In the genomic region with DNA sequence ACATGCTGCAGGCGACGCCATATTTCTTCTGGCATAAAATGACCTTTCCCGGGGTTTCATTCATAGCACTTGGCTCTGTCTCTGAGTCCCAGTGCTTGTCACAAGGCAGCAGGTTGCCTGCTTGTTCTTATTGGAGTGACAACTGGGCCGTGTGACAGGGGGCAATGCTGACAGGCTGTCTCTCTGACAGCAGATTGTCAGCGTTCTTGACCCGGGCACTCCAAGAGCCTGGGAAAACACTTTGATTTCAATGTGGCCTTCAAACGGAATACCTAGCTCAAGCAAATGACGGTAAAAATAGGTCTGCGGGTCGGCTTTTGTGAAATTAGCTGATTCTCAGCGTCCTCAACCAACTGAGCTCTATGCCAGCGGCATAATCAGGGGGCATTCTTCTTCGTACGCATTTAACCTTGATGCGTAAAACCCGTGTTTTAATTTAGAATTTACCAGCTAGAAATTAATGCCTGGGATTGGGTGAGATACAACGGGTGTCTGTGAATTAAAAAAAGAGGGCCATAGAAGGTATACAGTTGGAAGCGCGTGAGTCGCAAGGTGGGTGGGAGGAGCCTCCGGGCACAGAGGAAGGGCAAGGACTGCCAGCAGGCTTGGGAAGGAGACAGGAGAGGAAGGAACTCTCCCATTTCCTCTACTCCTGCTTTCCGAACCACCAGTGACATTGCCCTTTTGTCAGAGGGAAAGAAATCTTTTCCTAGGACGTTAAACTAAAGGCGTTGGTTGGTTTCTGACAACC, we compare ENCODE assay signal across 8 mouse cellular contexts. TPM values are rescaled to one million over a fixed set of nuclear protein-coding genes. Genes with fewer than 3 reads are reported as not detected.
A peak's percentile ranks its signal among the peaks of the same experiment; 100 is the strongest.
DNase-seq lines count a peak whose midpoint lies in the region.

No protein-coding gene starts in this region.

- H3K4me3 ChIP-seq in embryonic facial prominence, embryonic 10.5 days = peak overlapping the region; percentile 39
- peak overlapping the region; percentile 37 for H3K4me3 ChIP-seq in hindbrain, embryonic 10.5 days

- 48% methylated on average over 24 of the region's 24 CpGs for WGBS in embryonic facial prominence, embryonic 10.5 days
- WGBS in hindbrain, embryonic 10.5 days = 37% methylated on average over 24 of the region's 24 CpGs

- no peaks in the 10 kb centered on the region for H3K9me3 ChIP-seq in embryonic facial prominence, embryonic 10.5 days
- no peaks in the 10 kb centered on the region for H3K9me3 ChIP-seq in hindbrain, embryonic 10.5 days

- peaks cover 63% of the 10 kb centered on the region for H3K4me1 ChIP-seq in embryonic facial prominence, embryonic 10.5 days
- H3K4me1 ChIP-seq in hindbrain, embryonic 10.5 days (replicated peaks) = peaks cover 74% of the 10 kb centered on the region

- H3K27ac ChIP-seq in embryonic facial prominence, embryonic 10.5 days (replicated peaks) = peak overlapping the region; percentile 30; the same call in 1 of the 2 replicates
- peak overlapping the region; percentile 76 for H3K27ac ChIP-seq in hindbrain, embryonic 10.5 days

- H3K36me3 ChIP-seq in embryonic facial prominence, embryonic 10.5 days (replicated peaks) = no peaks in the 10 kb centered on the region
- H3K36me3 ChIP-seq in hindbrain, embryonic 10.5 days = no peaks in the 10 kb centered on the region

- 0 out of 2 replicates have a peak, but pooled peaks cover 9% of the 10 kb centered on the region for H3K27me3 ChIP-seq in embryonic facial prominence, embryonic 10.5 days (replicated peaks; ENCODE audit: low read depth, poor library complexity, severe bottlenecking)
- H3K27me3 ChIP-seq in hindbrain, embryonic 10.5 days (ENCODE audit: insufficient read depth, poor library complexity, severe bottlenecking) = no peaks in the 10 kb centered on the region

- DNase-seq in kidney, adult 11 months = peak; percentile 27
- DNase-seq in kidney, postnatal 4 days = no peak
- DNase-seq in embryonic facial prominence, embryonic 10.5 days (ENCODE audit: low spot score) = no peak
- DNase-seq in hindbrain, embryonic 10.5 days (ENCODE audit: low spot score) = peak; percentile 51
- peak; percentile 59 for DNase-seq in lung, postnatal 36 days
- no peak for DNase-seq in right cerebral cortex, postnatal 14 days
- DNase-seq in spleen, adult 18-20 months = no peak
- DNase-seq in frontal cortex, postnatal 14 days (ENCODE audit: low spot score in 2 of 2) = no peak

RNA-seq across cellular contexts. Expression of gene Phlda1, which starts 13.7 kb away (rescaled TPM):
- polyA plus RNA-seq in embryonic facial prominence, embryonic 10.5 days (2016; fragmentation: Nextera tagmentation; extraction: Ambion mirVana) = 34.0 and 38.4 TPM in 2 replicates
- 36.9 and 41.1 TPM in 2 replicates for polyA plus RNA-seq in hindbrain, embryonic 10.5 days (2016; fragmentation: Nextera tagmentation; extraction: Ambion mirVana)

RNA-seq across cellular contexts. Expression of gene Nap1l1, which starts 46.8 kb away (rescaled TPM):
- 367 and 371 TPM in 2 replicates for polyA plus RNA-seq in embryonic facial prominence, embryonic 10.5 days (2016; fragmentation: Nextera tagmentation; extraction: Ambion mirVana)
- polyA plus RNA-seq in hindbrain, embryonic 10.5 days (2016; fragmentation: Nextera tagmentation; extraction: Ambion mirVana) = 256 and 361 TPM in 2 replicates

Comparison
In these comparisons a context has a peak if more than half of its experiments do, and no peak if none do; other contexts are left out.
1. DNase-seq: peak in kidney, adult 11 months (single experiment), hindbrain, embryonic 10.5 days (single experiment) and lung, postnatal 36 days (single experiment); none in kidney, postnatal 4 days (0 of 2), embryonic facial prominence, embryonic 10.5 days (single experiment), right cerebral cortex, postnatal 14 days (single experiment), spleen, adult 18-20 months (0 of 2) and frontal cortex, postnatal 14 days (0 of 2).